Mouse (Mus musculus) forebrain, embryonic 15.5 days (tissue): ENCODE data around the gene Oscp1. TPM values are rescaled to one million over a fixed set of nuclear protein-coding genes. Genes with fewer than 3 reads are reported as not detected.
"Not testable (repeated sequence)": the region's sequence is repeated elsewhere in the genome, so short reads cannot be mapped to it uniquely, and the experiment has no call there.

Source experiments
- ATAC-seq: fragments of 200-750 bp; cut with Nextera tagmentation; replicated peaks from 2 replicates; pipeline ENCODE4 v1.8.0; 2017; ENCODE audit warnings: mild to moderate bottlenecking, moderate TSS enrichment, moderate library complexity
- H3K27ac ChIP-seq: fragments of 300-500 bp; sonication (generic); replicated peaks from 2 replicates; pipeline ENCODE4 v1.5.1; 2015; ENCODE audit warnings: mild to moderate bottlenecking, inconsistent platforms
- H3K27me3 ChIP-seq: fragments of 300-500 bp; sonication (generic); 2 replicates; pipeline ENCODE4 v1.6.1; 2015; ENCODE audit warnings: inconsistent platforms
- H3K36me3 ChIP-seq: fragments of 300-500 bp; sonication (generic); 2 replicates; pipeline ENCODE4 v1.6.1; 2015; ENCODE audit warnings: mild to moderate bottlenecking, inconsistent platforms
- H3K4me1 ChIP-seq: fragments of 300-500 bp; sonication (generic); 2 replicates; pipeline ENCODE4 v1.6.1; 2015; ENCODE audit warnings: inconsistent platforms
- H3K4me2 ChIP-seq: fragments of 300-500 bp; sonication (generic); replicated peaks from 2 replicates; pipeline ENCODE4 v1.6.1; 2015; ENCODE audit warnings: mild to moderate bottlenecking, inconsistent platforms
- H3K4me3 ChIP-seq: fragments of 300-500 bp; sonication (generic); 2 replicates; pipeline ENCODE4 v1.5.1; 2015; ENCODE audit warnings: mild to moderate bottlenecking, inconsistent platforms
- H3K9ac ChIP-seq: fragments of 300-500 bp; sonication (generic); replicated peaks from 2 replicates; pipeline ENCODE4 v1.6.1; 2015; ENCODE audit warnings: mild to moderate bottlenecking, inconsistent platforms
- H3K9me3 ChIP-seq: fragments of 300-500 bp; sonication (generic); 2 replicates; pipeline ENCODE4 v1.6.1; 2016; ENCODE audit warnings: inconsistent platforms
- WGBS: fragments of 180-500 bp; shearing (Covaris S2); methylation state at CpG from one replicate; pipeline ENCODE4 v1.1.7; 2015; ENCODE audit warnings: mixed read lengths; 5-methylcytosine and 5-hydroxymethylcytosine counted together
- polyA plus RNA-seq: library from polyadenylated mRNA; unstranded; fragments of >200 nt; fragmentation: Nextera tagmentation; extraction: Ambion mirVana; gene quantifications from 2 replicates; pipeline ENCODE4 v1.2.1, GENCODE M21; 2015

Oscp1 gene
- polyA plus RNA-seq, 1 experiment from 2014 or later: 35.3 TPM

- H3K4me2 ChIP-seq: no peak overlapping the region
- no peaks in the 10 kb centered on the region; the same call in 1 of the 2 replicates for H3K36me3 ChIP-seq
- no peaks in the 10 kb centered on the region; the same call in 1 of the 2 replicates for H3K4me1 ChIP-seq
- no peaks in the 10 kb centered on the region for H3K27me3 ChIP-seq
- H3K27ac ChIP-seq: no peak overlapping the region
- peak; percentile 81 for ATAC-seq
- H3K9me3 ChIP-seq: no peaks in the 10 kb centered on the region
- H3K4me3 ChIP-seq: no peak overlapping the region
- WGBS: 34% methylated on average over 7 of the region's 7 CpGs
- no peak overlapping the region for H3K9ac ChIP-seq
These were observed 27.7 kb downstream of the Oscp1 start for GRCm38 (mm10) chr4:126085996-126086576.

- Histone ChIP-seq H3K4me2 (no peak overlapping the region), H3K4me1 (no peaks in the 10 kb centered on the region; the same call in 1 of the 2 replicates), H3K36me3 (no peaks in the 10 kb centered on the region; the same call in 1 of the 2 replicates), H3K27ac (no peak overlapping the region), H3K27me3 (no peaks in the 10 kb centered on the region), H3K9ac (no peak overlapping the region), H3K9me3 (no peaks in the 10 kb centered on the region), H3K4me3 (no peak overlapping the region)
- no peak for ATAC-seq
- WGBS: 81% methylated on average over 7 of the region's 7 CpGs
These were observed 31.9 kb downstream of the Oscp1 start for GRCm38 (mm10) chr4:126090101-126090847.

- ATAC-seq: no peak
- WGBS: 84% methylated on average over 4 of the region's 4 CpGs
- H3K27ac ChIP-seq: no peak overlapping the region
These were observed 32.4 kb downstream of the Oscp1 start for GRCm38 (mm10) chr4:126090848-126091124.

GRCm38 (mm10) chr4:126091873-126092272, 33.5 kb downstream of the Oscp1 start:
- H3K27ac ChIP-seq: no peak overlapping the region
- 89% methylated on average over 8 of the region's 8 CpGs for WGBS

More at GRCm38 (mm10) chr4:126090848-126091124, 32.4 kb downstream of the Oscp1 start:
- Histone ChIP-seq H3K36me3 (no peaks in the 10 kb centered on the region; the same call in 1 of the 2 replicates), H3K4me3 (no peak overlapping the region), H3K4me1 (no peaks in the 10 kb centered on the region; the same call in 1 of the 2 replicates), H3K27me3 (no peaks in the 10 kb centered on the region), H3K4me2 (no peak overlapping the region), H3K9me3 (no peaks in the 10 kb centered on the region), H3K9ac (no peak overlapping the region)

DNA sequence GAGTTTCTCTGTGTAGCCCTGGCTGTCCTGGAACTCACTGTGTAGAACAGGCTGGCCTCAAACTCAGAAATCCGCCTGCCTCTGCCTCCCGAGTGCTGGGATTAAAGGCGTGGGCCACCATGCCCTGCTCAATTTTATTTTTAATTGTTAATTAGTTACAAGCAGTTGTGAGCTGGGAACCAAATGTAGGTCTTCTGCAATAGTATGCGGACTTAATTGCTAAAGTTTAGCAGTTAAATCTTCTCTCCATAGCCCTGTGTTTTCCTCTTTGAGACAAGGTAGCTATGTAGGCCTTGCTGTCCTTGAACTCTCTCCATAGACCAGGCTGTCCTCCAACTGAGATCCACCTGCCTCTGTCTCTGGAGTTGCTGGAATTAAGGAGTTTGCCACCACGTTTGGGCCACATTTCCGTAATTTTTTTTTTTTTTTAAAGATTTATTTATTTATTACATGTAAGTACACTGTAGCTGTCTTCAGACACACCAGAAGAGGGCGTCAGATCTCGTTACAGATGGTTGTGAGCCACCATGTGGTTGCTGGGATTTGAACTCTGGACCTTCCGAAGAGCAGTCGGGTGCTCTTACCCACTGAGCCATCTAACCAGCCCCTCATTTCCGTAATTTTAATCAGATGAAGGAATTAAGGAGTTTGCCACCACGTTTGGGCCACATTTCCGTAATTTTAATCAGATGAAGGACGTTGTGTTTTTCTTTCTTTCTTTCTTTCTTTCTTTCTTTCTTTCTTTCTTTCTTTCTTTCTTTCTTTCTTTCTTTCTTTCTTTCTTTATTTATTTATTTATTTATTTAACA, 37.5 kb downstream of the Oscp1 start:
- H3K9me3 ChIP-seq, H3K27me3 ChIP-seq, H3K9ac ChIP-seq, H3K36me3 ChIP-seq: not testable (repeated sequence)
- peak overlapping the region; percentile 81 for H3K27ac ChIP-seq
- H3K4me1 ChIP-seq: peaks cover 20% of the 10 kb centered on the region
- H3K4me2 ChIP-seq: peak overlapping the region; percentile 54
- peak overlapping the region; percentile 55; the same call in 1 of the 2 replicates for H3K4me3 ChIP-seq
- ATAC-seq: 0 out of 2 replicates have a peak, but pooled peaks have one; percentile 7
- 57% methylated on average over 14 of the region's 14 CpGs for WGBS

More at GRCm38 (mm10) chr4:126091873-126092272, 33.5 kb downstream of the Oscp1 start:
- Histone ChIP-seq H3K9me3 (no peaks in the 10 kb centered on the region), H3K4me3 (no peak overlapping the region), H3K36me3 (no peaks in the 10 kb centered on the region; the same call in 1 of the 2 replicates), H3K9ac (no peak overlapping the region), H3K4me1 (peaks cover 2% of the 10 kb centered on the region; the same call in 1 of the 2 replicates), H3K4me2 (no peak overlapping the region), H3K27me3 (no peaks in the 10 kb centered on the region)
- no peak for ATAC-seq

DNA sequence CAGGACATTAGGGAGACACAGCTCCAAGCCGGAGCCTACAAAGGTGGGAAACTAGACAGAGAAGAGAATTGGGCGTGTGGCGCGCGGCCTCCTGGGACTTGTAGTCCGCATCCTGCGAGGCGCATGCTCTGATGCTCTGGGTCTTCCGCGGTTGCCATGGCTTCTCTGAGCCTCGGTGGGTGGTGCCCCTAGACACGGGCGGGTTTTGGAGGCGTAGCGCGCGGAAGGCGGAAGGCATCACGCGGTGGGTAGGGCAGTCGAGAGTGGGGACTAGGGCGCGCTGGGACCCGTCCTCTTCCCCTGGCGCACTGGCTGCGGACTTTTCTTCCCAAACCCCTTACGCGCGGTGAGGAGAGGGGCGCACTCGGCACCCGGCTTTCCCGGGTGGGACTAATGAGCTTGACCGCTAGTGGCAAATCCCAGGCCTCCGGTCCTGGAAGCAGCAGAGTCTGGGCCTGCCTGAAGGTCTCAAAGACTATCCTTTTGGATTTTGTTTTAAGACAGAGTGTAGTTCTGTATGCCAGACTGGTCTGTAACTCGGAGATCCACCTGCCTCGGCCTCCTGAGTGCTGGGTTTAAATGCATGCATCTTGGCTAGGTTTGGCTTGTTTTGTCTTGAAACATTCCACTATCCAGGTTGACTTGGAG, 38.2 kb downstream of the Oscp1 start, which contains the start of gene Lsm10:
Gene Lsm10 (plus strand): TSS at position 160 of the 648 bp plus-strand sequence.
- Histone ChIP-seq H3K9ac (peak within 1 kb of the TSS; percentile 76), H3K4me2 (peak within 1 kb of the TSS; percentile 54), H3K9me3 (no peaks in the 10 kb centered on the region), H3K27me3 (no peaks in the 10 kb centered on the region), H3K4me1 (peaks cover 24% of the 10 kb centered on the region), H3K36me3 (no peaks in the 10 kb centered on the region), H3K4me3 (peak within 1 kb of the TSS; percentile 55), H3K27ac (peak within 1 kb of the TSS; percentile 81)
- peak; percentile 98 for ATAC-seq
- 3% methylated on average over 37 of the region's 37 CpGs for WGBS

GRCm38 (mm10) chr4:126097711-126098253, 39.4 kb downstream of the Oscp1 start:
- WGBS: 95% methylated on average over 20 of the region's 20 CpGs
- H3K9ac ChIP-seq: no peak overlapping the region

DNA sequence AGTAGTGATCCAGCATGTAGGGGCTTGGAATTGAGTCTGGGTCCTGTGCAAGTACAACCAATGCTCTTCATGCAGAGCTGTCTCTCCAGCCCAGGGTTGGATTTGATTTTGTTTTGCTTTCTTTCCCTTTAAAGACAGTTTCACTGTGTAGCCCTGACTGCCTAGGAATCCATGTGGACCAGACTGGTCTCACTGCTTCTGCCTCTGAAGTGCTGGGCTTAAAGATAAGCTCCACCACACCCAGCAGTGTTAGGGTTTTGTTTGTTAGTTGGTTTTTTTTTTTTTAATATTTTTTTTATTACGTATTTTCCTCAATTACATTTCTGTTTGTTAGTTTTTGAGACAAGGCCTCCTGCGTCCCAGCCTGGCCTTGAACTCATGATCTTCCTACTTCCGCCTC, 41.0 kb downstream of the Oscp1 start:
- H3K4me1 ChIP-seq: peaks cover 44% of the 10 kb centered on the region
- no peak overlapping the region for H3K4me2 ChIP-seq
- whole genome bisulfite sequencing: 97% methylated on average over 3 of the region's 3 CpGs
- H3K9ac ChIP-seq: no peak overlapping the region
- H3K27ac ChIP-seq: no peak overlapping the region
- no peaks in the 10 kb centered on the region for H3K36me3 ChIP-seq
- H3K9me3 ChIP-seq: no peaks in the 10 kb centered on the region
- H3K4me3 ChIP-seq: no peak overlapping the region
- no peak for ATAC-seq
- no peaks in the 10 kb centered on the region for H3K27me3 ChIP-seq

More at GRCm38 (mm10) chr4:126097711-126098253, 39.4 kb downstream of the Oscp1 start:
- no peak for ATAC-seq
- H3K27me3 ChIP-seq: no peaks in the 10 kb centered on the region
- peaks cover 36% of the 10 kb centered on the region for H3K4me1 ChIP-seq
- H3K9me3 ChIP-seq: no peaks in the 10 kb centered on the region
- H3K36me3 ChIP-seq: no peaks in the 10 kb centered on the region
- H3K4me3 ChIP-seq: no peak overlapping the region
- no peak overlapping the region for H3K27ac ChIP-seq
- no peak overlapping the region for H3K4me2 ChIP-seq

GRCm38 (mm10) chr4:126100764-126101163, 42.4 kb downstream of the Oscp1 start:
- peaks cover 58% of the 10 kb centered on the region for H3K4me1 ChIP-seq
- H3K4me3 ChIP-seq: no peak overlapping the region

DNA sequence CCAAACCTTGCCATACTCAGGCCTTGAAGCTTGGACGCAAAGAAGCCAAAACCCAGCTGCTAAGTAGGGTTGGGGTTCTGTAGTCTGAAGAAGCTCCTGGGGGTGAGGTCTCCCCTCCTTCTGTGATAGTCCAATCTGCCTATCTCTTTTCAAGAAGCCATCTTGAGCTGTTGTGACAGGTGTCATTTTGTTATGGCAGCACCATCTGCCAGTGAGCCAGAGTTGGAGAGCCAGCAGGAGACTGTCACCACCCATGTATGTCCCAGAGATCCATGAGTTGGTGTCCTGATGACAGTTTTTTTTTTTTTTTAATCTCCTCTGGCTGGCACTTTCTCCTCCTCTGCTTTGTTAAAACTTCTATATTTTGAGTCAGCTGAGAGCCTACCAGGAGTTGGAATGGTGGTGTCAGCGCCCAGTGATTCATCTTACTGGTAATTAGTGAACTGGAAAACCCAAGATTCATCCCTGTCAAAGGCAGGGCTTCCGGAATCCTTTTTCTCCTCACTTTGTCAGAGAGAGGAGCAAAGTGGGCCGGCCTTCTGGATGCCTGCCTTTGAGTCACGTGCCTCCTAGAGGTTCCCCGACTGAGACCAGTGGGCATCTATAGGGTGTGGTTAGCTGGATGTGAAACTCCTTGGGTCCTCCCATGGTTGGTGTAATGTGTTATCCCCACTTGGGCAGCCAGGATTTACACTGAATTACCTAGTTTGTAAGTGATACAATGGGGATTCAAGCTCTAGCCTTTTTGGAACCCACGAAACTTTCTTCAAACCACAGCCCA, 43.9 kb downstream of the Oscp1 start:
- Histone ChIP-seq H3K4me2 (peak overlapping the region; percentile 53), H3K9me3 (no peaks in the 10 kb centered on the region), H3K4me1 (peaks cover 62% of the 10 kb centered on the region), H3K27me3 (no peaks in the 10 kb centered on the region), H3K27ac (peak overlapping the region; percentile 80), H3K36me3 (no peaks in the 10 kb centered on the region), H3K9ac (no peak overlapping the region), H3K4me3 (peak overlapping the region; percentile 84; the same call in 1 of the 2 replicates)
- 36% methylated on average over 7 of the region's 7 CpGs for WGBS
- ATAC-seq: no peak

More at GRCm38 (mm10) chr4:126100764-126101163, 42.4 kb downstream of the Oscp1 start:
- Histone ChIP-seq H3K27me3 (no peaks in the 10 kb centered on the region), H3K36me3 (no peaks in the 10 kb centered on the region), H3K4me2 (no peak overlapping the region), H3K9me3 (no peaks in the 10 kb centered on the region), H3K27ac (no peak overlapping the region), H3K9ac (no peak overlapping the region)
- no peak for ATAC-seq
- 86% methylated on average over 3 of the region's 3 CpGs for WGBS
